Mouse (Mus musculus) thymus, adult 2 months (tissue): ENCODE measurements at regions not wholly inside any gene's neighbourhood (a gene's known extent, or its start where the extent isn't known, plus 50 kb on each side); places are given as distances from the start of the nearest gene placed in this dataset.

Experiments
- DNase-seq: peaks from one replicate; pipeline ENCODE4 v3.0.0; 2021
- H3K27ac ChIP-seq: fragments of 200-500 bp; 2 replicates; pipeline ENCODE4 v1.5.1; 2012; ENCODE audit warnings: low read length, control low read depth; ENCODE audit not compliant: control insufficient read depth, insufficient read depth
- H3K27me3 ChIP-seq: fragments of 200-500 bp; 2 replicates; pipeline ENCODE4 v1.6.1; 2012; ENCODE audit warnings: mild to moderate bottlenecking, low read length, moderate library complexity, mixed read lengths; ENCODE audit not compliant: control insufficient read depth, insufficient read depth
- H3K36me3 ChIP-seq: fragments of 200-500 bp; 2 replicates; pipeline ENCODE4 v1.6.1; 2012; ENCODE audit warnings: mild to moderate bottlenecking, low read length, moderate library complexity; ENCODE audit not compliant: control insufficient read depth, insufficient read depth
- H3K4me1 ChIP-seq: fragments of 200-500 bp; replicated peaks from 2 replicates; pipeline ENCODE4 v1.6.1; 2012; ENCODE audit warnings: low read length; ENCODE audit not compliant: control insufficient read depth, insufficient read depth
- H3K4me3 ChIP-seq: fragments of 200-500 bp; 2 replicates; pipeline ENCODE4 v1.5.1; 2012; ENCODE audit warnings: mild to moderate bottlenecking, low read length, control low read depth, moderate library complexity; ENCODE audit not compliant: control insufficient read depth, insufficient read depth
- CTCF ChIP-seq: fragments of 200-500 bp; IDR thresholded peaks from 2 replicates; pipeline ENCODE4 v1.5.1; 2012; ENCODE audit warnings: mild to moderate bottlenecking, control low read depth, low read length, moderate library complexity, borderline replicate concordance; ENCODE audit not compliant: control insufficient read depth, poor library complexity, insufficient read depth; ENCODE audit errors: extremely low read depth
- POLR2A ChIP-seq: fragments of 200-500 bp; IDR thresholded peaks from 2 replicates; pipeline ENCODE4 v1.6.1; 2012; ENCODE audit warnings: mild to moderate bottlenecking, low read length, control low read depth, moderate library complexity; ENCODE audit not compliant: control insufficient read depth, poor library complexity, insufficient read depth; ENCODE audit errors: extremely low read depth
- whole genome bisulfite sequencing: fragments of 180-500 bp; shearing (Covaris S2); methylation state at CpG from one replicate; pipeline ENCODE4 v1.1.7; 2018; 5-methylcytosine and 5-hydroxymethylcytosine counted together

GRCm38 (mm10) chr2:178712391-178712892 lies 282.1 kb downstream of the Cdh26 start:
- WGBS = 94% methylated on average over 9 of the region's 9 CpGs
- no peak overlapping the region for H3K27ac ChIP-seq
- TF ChIP-seq CTCF (no peak), POLR2A (no peak)
- DNase-seq = no peak
- H3K27me3 ChIP-seq = no peaks in the 10 kb centered on the region
- H3K4me1 ChIP-seq = no peaks in the 10 kb centered on the region
- H3K4me3 ChIP-seq = no peak overlapping the region
- no peaks in the 10 kb centered on the region for H3K36me3 ChIP-seq

- H3K4me1 ChIP-seq = no peaks in the 10 kb centered on the region
- no peak overlapping the region for H3K27ac ChIP-seq
- H3K27me3 ChIP-seq = no peaks in the 10 kb centered on the region
- H3K4me3 ChIP-seq = no peak overlapping the region
- no peak for TF ChIP-seq CTCF
- TF ChIP-seq POLR2A = no peak
- DNase-seq = no peak
- 96% methylated on average over 5 of the region's 5 CpGs for WGBS
- H3K36me3 ChIP-seq = no peaks in the 10 kb centered on the region
Observed at GRCm38 (mm10) chr2:178715500-178716245, 285.3 kb downstream of the Cdh26 start.

- H3K27ac ChIP-seq = no peak overlapping the region
- TF ChIP-seq CTCF (no peak), POLR2A (no peak)
Observed at GRCm38 (mm10) chr2:178718048-178718447, 287.7 kb downstream of the Cdh26 start.

GRCm38 (mm10) chr2:178723455-178723854 lies 293.1 kb downstream of the Cdh26 start:
- Histone ChIP-seq H3K4me3 (no peak overlapping the region), H3K27me3 (no peaks in the 10 kb centered on the region)
- 77% methylated on average over 3 of the region's 3 CpGs for WGBS

More at GRCm38 (mm10) chr2:178718048-178718447, 287.7 kb downstream of the Cdh26 start:
- Histone ChIP-seq H3K36me3 (no peaks in the 10 kb centered on the region), H3K27me3 (no peaks in the 10 kb centered on the region), H3K4me3 (no peak overlapping the region), H3K4me1 (no peaks in the 10 kb centered on the region)
- no peak for DNase-seq
- 43% methylated on average over 5 of the region's 5 CpGs for WGBS

GRCm38 (mm10) chr2:178724228-178724627 lies 293.9 kb downstream of the Cdh26 start:
- Histone ChIP-seq H3K36me3 (no peaks in the 10 kb centered on the region), H3K27me3 (no peaks in the 10 kb centered on the region), H3K4me1 (peaks cover 5% of the 10 kb centered on the region; the same call in 1 of the 2 replicates), H3K27ac (no peak overlapping the region), H3K4me3 (no peak overlapping the region)
- 66% methylated on average over 5 of the region's 5 CpGs for WGBS
- no peak for DNase-seq
- no peak for TF ChIP-seq POLR2A
- TF ChIP-seq CTCF = no peak

More at GRCm38 (mm10) chr2:178723455-178723854, 293.1 kb downstream of the Cdh26 start:
- DNase-seq = no peak
- peaks cover under 1% of the 10 kb centered on the region; the same call in 1 of the 2 replicates for H3K4me1 ChIP-seq
- TF ChIP-seq POLR2A (no peak), CTCF (no peak)
- no peak overlapping the region for H3K27ac ChIP-seq
- H3K36me3 ChIP-seq = no peaks in the 10 kb centered on the region

- no peaks in the 10 kb centered on the region for H3K27me3 ChIP-seq
- 29% methylated on average over 17 of the region's 17 CpGs for WGBS
- TF ChIP-seq POLR2A (no peak), CTCF (no peak)
- no peak overlapping the region for H3K27ac ChIP-seq
- no peaks in the 10 kb centered on the region for H3K36me3 ChIP-seq
- H3K4me1 ChIP-seq = peaks cover 5% of the 10 kb centered on the region; the same call in 1 of the 2 replicates
- peak; percentile 67 for DNase-seq
- no peak overlapping the region for H3K4me3 ChIP-seq
Observed at GRCm38 (mm10) chr2:178727930-178728793, 297.8 kb downstream of the Cdh26 start.
